Mouse (Mus musculus) liver, embryonic 14.5 days (tissue): Measurements from ENCODE around the gene Dolk. TPM values are rescaled to one million over a fixed set of nuclear protein-coding genes. Genes with fewer than 3 reads are reported as not detected.
A peak's percentile ranks its signal among the peaks of the same experiment; 100 is the strongest.

Source experiments
- ATAC-seq: fragments of 200-750 bp; cut with Nextera tagmentation; 2 replicates; pipeline ENCODE4 v1.8.0; 2017; ENCODE audit warnings: moderate number of reproducible peaks, mild to moderate bottlenecking, moderate library complexity; ENCODE audit not compliant: insufficient read depth
- DNase-seq, 3 experiments: peaks; one replicate each; pipeline ENCODE4 v3.0.0-alpha.2; 2012 to 2013; ENCODE audit warnings: low read depth in 3 of 3, low spot score in 3 of 3
- H3K27ac ChIP-seq: fragments of 300-500 bp; sonication (generic); 2 replicates; pipeline ENCODE4 v1.5.1; 2014; ENCODE audit warnings: moderate library complexity, mild to moderate bottlenecking, control low read depth, inconsistent platforms
- H3K27me3 ChIP-seq: fragments of 300-500 bp; sonication (generic); 2 replicates; pipeline ENCODE4 v1.6.1; 2014; ENCODE audit warnings: mild to moderate bottlenecking, low read length, moderate library complexity; ENCODE audit not compliant: control insufficient read depth, insufficient read depth
- H3K36me3 ChIP-seq: fragments of 300-500 bp; sonication (generic); replicated peaks from 2 replicates; pipeline ENCODE4 v1.6.1; 2014; ENCODE audit warnings: low read depth; ENCODE audit not compliant: control insufficient read depth, insufficient read depth
- H3K4me1 ChIP-seq, 2 experiments: fragments of 200-500 bp in 1 of 2; fragments of 300-500 bp in 1 of 2; sonication (generic) in 1 of 2; replicated peaks; 2 replicates each; pipeline ENCODE4 v1.6.1; 2012 to 2014; ENCODE audit warnings: antibody characterized with exemption in 1 of 2, inconsistent platforms in 1 of 2, low read length in 1 of 2; ENCODE audit not compliant: control insufficient read depth in 2 of 2, insufficient read depth in 2 of 2
- H3K4me2 ChIP-seq: fragments of 300-500 bp; sonication (generic); 2 replicates; pipeline ENCODE4 v1.6.1; 2014; ENCODE audit warnings: low read depth, mild to moderate bottlenecking, control low read depth, moderate library complexity
- H3K4me3 ChIP-seq, 2 experiments: fragments of 200-500 bp in 1 of 2; fragments of 300-500 bp in 1 of 2; sonication (generic) in 1 of 2; 2 replicates each; pipeline ENCODE4 v1.5.1; 2012 to 2014; ENCODE audit warnings: low read depth in 2 of 2, low read length in 2 of 2, mild to moderate bottlenecking in 2 of 2, control low read depth in 1 of 2, inconsistent platforms in 1 of 2, moderate library complexity in 1 of 2; ENCODE audit not compliant: insufficient read depth in 1 of 2
- H3K9ac ChIP-seq: fragments of 300-500 bp; sonication (generic); replicated peaks from 2 replicates; pipeline ENCODE4 v1.6.1; 2014; ENCODE audit warnings: mild to moderate bottlenecking, control low read depth, moderate library complexity
- H3K9me3 ChIP-seq: fragments of 300-500 bp; sonication (generic); 2 replicates; pipeline ENCODE4 v1.6.1; 2016; ENCODE audit warnings: low read length, mixed read lengths; ENCODE audit not compliant: control insufficient read depth
- CTCF ChIP-seq: IDR thresholded peaks from 2 replicates; pipeline ENCODE4 v1.5.1; 2016; ENCODE audit warnings: antibody characterized with exemption, low read depth, control low read depth
- EP300 ChIP-seq: IDR thresholded peaks from 2 replicates; pipeline ENCODE4 v1.6.1; 2016; ENCODE audit warnings: antibody characterized with exemption, low read depth
- WGBS: fragments of 180-500 bp; shearing (Covaris S2); extraction: QIAGEN DNeasy Blood & Tissue Kit; methylation state at CpG from one replicate; pipeline ENCODE4 v1.1.7; 2014; ENCODE audit not compliant: insufficient replicate concordance; 5-methylcytosine and 5-hydroxymethylcytosine counted together
- polyA plus RNA-seq, 2 experiments: library from polyadenylated mRNA; depleted of rRNA in 1 of 2; stranded (reverse) in 1 of 2; unstranded in 1 of 2; fragments of >200 nt; fragmentation: Nextera tagmentation in 1 of 2; extraction: Ambion mirVana in 1 of 2; gene quantifications; 2 replicates each; pipeline versions ENCODE4 v1.2.1 to v1.2.3; 2012 to 2014

Gene Dolk
- polyA plus RNA-seq, 2 experiments: 4.6 to 11.4 TPM

- no peak overlapping the region for H3K27ac ChIP-seq
- ATAC-seq (no peak), DNase-seq (no peak)
- H3K4me1 ChIP-seq: peaks cover 0 to 23% of the 10 kb centered on the region in 2 experiments; a peak in 3 of 4 replicates
- 67% methylated on average over 17 of the region's 17 CpGs for WGBS
- H3K9ac ChIP-seq: no peak overlapping the region
- no peaks in the 10 kb centered on the region for H3K9me3 ChIP-seq
- H3K36me3 ChIP-seq: no peaks in the 10 kb centered on the region; the same call in 1 of the 2 replicates
- H3K27me3 ChIP-seq: no peaks in the 10 kb centered on the region
- H3K4me3 ChIP-seq: no peak overlapping the region
- TF ChIP-seq CTCF (no peak), EP300 (no peak)
- H3K4me2 ChIP-seq: no peak overlapping the region
Observed at GRCm38 (mm10) chr2:30269241-30269990, 16.7 kb downstream of the Dolk start.

- WGBS: 51% methylated on average over 4 of the region's 4 CpGs
Observed at GRCm38 (mm10) chr2:30268371-30268770, 17.8 kb downstream of the Dolk start.

GRCm38 (mm10) chr2:30267466-30267865 lies 18.7 kb downstream of the Dolk start:
- H3K27ac ChIP-seq: no peak overlapping the region

More at GRCm38 (mm10) chr2:30268371-30268770, 17.8 kb downstream of the Dolk start:
- Histone ChIP-seq H3K4me3 (no peak overlapping the region), H3K9ac (no peak overlapping the region), H3K27me3 (no peaks in the 10 kb centered on the region), H3K4me2 (no peak overlapping the region), H3K27ac (no peak overlapping the region), H3K36me3 (peaks cover 3% of the 10 kb centered on the region), H3K4me1 (peaks cover 0 to 23% of the 10 kb centered on the region in 2 experiments; a peak in 3 of 4 replicates), H3K9me3 (no peaks in the 10 kb centered on the region)
- no peak for TF ChIP-seq EP300
- no peak for TF ChIP-seq CTCF
- no peak for DNase-seq
- ATAC-seq: no peak

GRCm38 (mm10) chr2:30266392-30266941 lies 19.7 kb downstream of the Dolk start:
- no peak overlapping the region for H3K9ac ChIP-seq
- TF ChIP-seq EP300: no peak
- no peak for TF ChIP-seq CTCF
- peak overlapping the region; percentile 52 for H3K27ac ChIP-seq
- no peaks in the 10 kb centered on the region for H3K9me3 ChIP-seq
- peaks cover 0 to 23% of the 10 kb centered on the region in 2 experiments; a peak in 3 of 4 replicates for H3K4me1 ChIP-seq
- 30% methylated on average over 4 of the region's 4 CpGs for WGBS
- peak; percentile 56 for ATAC-seq
- no peaks in the 10 kb centered on the region for H3K27me3 ChIP-seq
- H3K4me3 ChIP-seq: peak overlapping the region; percentile 13 to 22; a peak in 2 of 4 replicates
- peaks cover 16% of the 10 kb centered on the region for H3K36me3 ChIP-seq
- peak overlapping the region; percentile 17 for H3K4me2 ChIP-seq
- DNase-seq: peak in 1 of 3 experiments; percentile 31

More at GRCm38 (mm10) chr2:30267466-30267865, 18.7 kb downstream of the Dolk start:
- no peak for ATAC-seq
- Histone ChIP-seq H3K9me3 (no peaks in the 10 kb centered on the region), H3K4me1 (peaks cover 0 to 23% of the 10 kb centered on the region in 2 experiments; a peak in 3 of 4 replicates), H3K4me3 (no peak overlapping the region), H3K9ac (no peak overlapping the region), H3K36me3 (peaks cover 9% of the 10 kb centered on the region), H3K4me2 (peak overlapping the region; percentile 17), H3K27me3 (no peaks in the 10 kb centered on the region)
- DNase-seq: no peak
- TF ChIP-seq EP300 (no peak), CTCF (no peak)
- 77% methylated on average over 2 of the region's 2 CpGs for WGBS

- Histone ChIP-seq H3K4me2 (peak within 1 kb of the TSS; percentile 17), H3K9ac (no peak within 1 kb of the TSS), H3K27me3 (no peaks in the 10 kb centered on the region), H3K27ac (peak within 1 kb of the TSS; percentile 52), H3K36me3 (peaks cover 16% of the 10 kb centered on the region), H3K9me3 (no peaks in the 10 kb centered on the region), H3K4me3 (peak within 1 kb of the TSS; percentile 13 to 22; a peak in 3 of 4 replicates), H3K4me1 (peaks cover 0 to 23% of the 10 kb centered on the region in 2 experiments; a peak in 3 of 4 replicates)
- DNase-seq (no peak), ATAC-seq (no peak)
- WGBS: 56% methylated on average over 5 of the region's 5 CpGs
- TF ChIP-seq CTCF: no peak
- no peak for TF ChIP-seq EP300
Observed at GRCm38 (mm10) chr2:30265767-30266253, 20.3 kb downstream of the Dolk start, which contains the start of gene Phyhd1. Gene Phyhd1 (plus strand): TSS chr2:30266203.
